Mouse (Mus musculus) gastrocnemius, postnatal 36 days (tissue): ENCODE results near the gene Prl3a1. TPM values are rescaled to one million over a fixed set of nuclear protein-coding genes. Genes with fewer than 3 reads are reported as not detected.

Experiments used
- DNase-seq, 2 experiments: peaks; one replicate each; pipeline ENCODE4 v3.0.0; 2022
- intact Hi-C: fragments of 180-260 bp; cut with DNase I; formaldehyde crosslinking; loops from one replicate; pipeline ENCODE4 v1.15.1; 2025
- long read RNA-seq, 2 experiments: library from polyadenylated mRNA; stranded (forward); transcript quantifications; one replicate each; pipeline ENCODE4 v2.0.0; 2021
- total RNA-seq, 2 experiments: library from RNA; stranded (reverse); gene quantifications; 2 replicates each; pipeline ENCODE4 v1.2.3; 2021

Gene Prl3a1
- not detected for total RNA-seq
- long read RNA-seq, experiment 1 = 0 reads
- long read RNA-seq, experiment 2 = 0 reads

- no peak for DNase-seq
- intact Hi-C loops = no loop called here
These were observed at the start of gene Prl3a1 for GRCm38 (mm10) chr13:27259136-27259535. Prl3a1 (plus strand) TSS chr13:27259436.

DNA sequence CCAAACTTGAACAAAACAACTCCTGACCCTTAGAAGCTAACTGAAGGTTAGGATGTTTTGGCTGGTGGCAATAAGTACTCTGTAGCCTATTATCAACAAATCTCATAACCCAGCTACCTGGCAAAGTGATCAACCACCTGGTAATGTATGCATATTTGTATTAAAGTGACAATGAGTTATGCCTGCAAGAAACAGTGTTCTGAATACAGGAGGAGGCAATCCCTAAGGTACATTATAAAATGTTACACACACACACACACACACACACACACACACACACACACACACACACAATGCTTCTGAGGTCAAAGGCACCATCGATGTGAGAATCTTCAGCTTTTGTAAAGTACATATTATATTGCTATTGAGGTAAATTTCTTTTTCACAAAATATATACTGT is 17.7 kb upstream of the Prl3a1 start, which contains the start of gene Prl3b1:
Prl3b1 (plus strand) TSS at position 301 of the 400 bp plus-strand sequence.
- intact Hi-C loops = no loop called here
- no peak for DNase-seq

GRCm38 (mm10) chr13:27312334-27313225 is 53.3 kb downstream of the Prl3a1 start, which contains the start of gene Prl6a1:
Prl6a1 (plus strand) TSS chr13:27312627.
- intact Hi-C loops = no loop called here
- no peak for DNase-seq

Other genes with a start within 250 kb of the Prl3a1 start
- not detected for gene Prl, start 201.9 kb upstream of the Prl3a1 start, total RNA-seq
- gene Prl3d1, start 165.2 kb upstream of the Prl3a1 start, total RNA-seq = not detected
- gene Prl3d2, start 137.7 kb upstream of the Prl3a1 start, total RNA-seq = not detected
- not detected for gene Prl3d3, start 102.6 kb upstream of the Prl3a1 start, total RNA-seq
- not detected for gene Prl3c1, start 62.8 kb upstream of the Prl3a1 start, total RNA-seq
- not detected for gene Prl3b1, start 17.6 kb upstream of the Prl3a1 start, total RNA-seq
- not detected for gene Prl6a1, start 53.2 kb downstream of the Prl3a1 start, total RNA-seq
- gene Prl8a2, start 86.2 kb downstream of the Prl3a1 start, total RNA-seq = not detected
- not detected for gene Prl2b1, start 131.4 kb downstream of the Prl3a1 start, total RNA-seq
- gene Prl8a6, start 179.3 kb downstream of the Prl3a1 start, total RNA-seq = not detected